Mouse (Mus musculus): ENCODE measurements around the gene Rerg. TPM values are rescaled to one million over a fixed set of nuclear protein-coding genes. Genes with fewer than 3 reads are reported as not detected.
A peak's percentile ranks its signal among the peaks of the same experiment; 100 is the strongest.

Gene Rerg
- polyA plus RNA-seq, 1 experiment from 2014 or later, result 23.9 TPM

GRCm38 (mm10) chr6:137063239-137063940 lies 106.9 kb downstream of the Rerg start:
- H3K27ac ChIP-seq (replicated peaks), result no peak overlapping the region
- no peaks in the 10 kb centered on the region for H3K4me1 ChIP-seq (replicated peaks; ENCODE audit: control insufficient read depth, insufficient read depth)
- TF ChIP-seq EP300 (optimal IDR thresholded peaks at IDR 0.05) (no peak), CTCF (IDR thresholded peaks at IDR 0.05; ENCODE audit: low read depth) (no peak)
- H3K4me3 ChIP-seq (ENCODE audit: low read depth, low read length), result no peak overlapping the region
- WGBS, result 60% methylated on average over 10 of the region's 10 CpGs
- ATAC-seq (ENCODE audit: low FRiP score, low TSS enrichment) (peak; percentile 21; the same call in 1 of the 2 replicates), DNase-seq (ENCODE audit: low spot score) (no peak)
- no peak overlapping the region for H3K4me2 ChIP-seq (replicated peaks; ENCODE audit: low read depth)
- H3K9me3 ChIP-seq (ENCODE audit: control insufficient read depth, low read length), result no peaks in the 10 kb centered on the region
- H3K36me3 ChIP-seq (ENCODE audit: control insufficient read depth, insufficient read depth, low read length), result no peaks in the 10 kb centered on the region
- no peak overlapping the region for H3K9ac ChIP-seq (ENCODE audit: low read length)
- H3K27me3 ChIP-seq (ENCODE audit: control insufficient read depth, insufficient read depth, low read length), result no peaks in the 10 kb centered on the region

DNA sequence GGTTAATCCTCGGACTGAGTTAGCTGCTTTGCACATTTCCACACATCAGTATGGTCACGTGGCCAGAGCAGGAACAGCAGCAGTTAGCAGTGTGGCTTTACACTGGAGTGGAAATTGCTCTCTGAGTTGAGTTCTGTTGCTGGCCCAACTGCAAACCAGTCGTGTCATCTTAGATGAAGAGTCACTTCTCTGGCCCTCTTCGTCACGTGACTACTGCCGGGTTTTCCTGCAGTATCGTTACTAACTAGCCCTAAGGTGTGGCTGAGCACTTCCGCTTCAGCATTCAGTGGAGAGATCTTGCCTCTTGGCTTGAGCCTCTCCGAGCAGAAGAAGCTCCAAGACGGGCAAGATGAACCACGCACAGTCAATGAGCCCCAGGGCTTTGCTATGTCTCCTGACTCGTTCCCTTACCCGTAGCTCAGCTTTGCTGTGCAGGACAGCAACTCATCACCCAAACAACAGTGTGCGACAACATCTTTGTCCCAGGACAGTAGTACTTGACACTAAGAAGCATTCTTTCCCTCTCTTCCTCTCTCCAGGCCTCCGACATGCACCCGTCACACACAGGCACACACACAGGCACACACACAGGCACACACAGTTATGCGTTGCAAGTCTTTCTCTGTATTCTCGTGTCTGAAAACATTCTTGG lies 108.3 kb downstream of the Rerg start:
- TF ChIP-seq EP300 (optimal IDR thresholded peaks at IDR 0.05) (no peak), CTCF (IDR thresholded peaks at IDR 0.05; ENCODE audit: low read depth) (no peak)
- Histone ChIP-seq H3K4me2 (replicated peaks; ENCODE audit: low read depth) (no peak overlapping the region), H3K9ac (ENCODE audit: low read length) (no peak overlapping the region), H3K4me1 (replicated peaks; ENCODE audit: control insufficient read depth, insufficient read depth) (no peaks in the 10 kb centered on the region), H3K27me3 (ENCODE audit: control insufficient read depth, insufficient read depth, low read length) (no peaks in the 10 kb centered on the region), H3K9me3 (ENCODE audit: control insufficient read depth, low read length) (no peaks in the 10 kb centered on the region), H3K27ac (replicated peaks) (no peak overlapping the region), H3K4me3 (ENCODE audit: low read depth, low read length) (no peak overlapping the region), H3K36me3 (ENCODE audit: control insufficient read depth, insufficient read depth, low read length) (no peaks in the 10 kb centered on the region)
- WGBS, result 86% methylated on average over 18 of the region's 18 CpGs
- ATAC-seq (ENCODE audit: low FRiP score, low TSS enrichment), result no peak
- no peak for DNase-seq (ENCODE audit: low spot score)

- no peak for TF ChIP-seq CTCF (IDR thresholded peaks at IDR 0.05; ENCODE audit: low read depth)
- no peak for TF ChIP-seq EP300 (optimal IDR thresholded peaks at IDR 0.05)
- no peaks in the 10 kb centered on the region for H3K27me3 ChIP-seq (ENCODE audit: control insufficient read depth, insufficient read depth, low read length)
- H3K27ac ChIP-seq (replicated peaks), result no peak overlapping the region
- DNase-seq (ENCODE audit: low spot score), result no peak
- no peak overlapping the region for H3K4me2 ChIP-seq (replicated peaks; ENCODE audit: low read depth)
- H3K4me1 ChIP-seq (replicated peaks; ENCODE audit: control insufficient read depth, insufficient read depth), result no peaks in the 10 kb centered on the region
- H3K9ac ChIP-seq (ENCODE audit: low read length), result no peak overlapping the region
- ATAC-seq (ENCODE audit: low FRiP score, low TSS enrichment), result no peak
- H3K36me3 ChIP-seq (ENCODE audit: control insufficient read depth, insufficient read depth, low read length), result no peaks in the 10 kb centered on the region
- 71% methylated on average over 5 of the region's 5 CpGs for WGBS
- no peak overlapping the region for H3K4me3 ChIP-seq (ENCODE audit: low read depth, low read length)
- no peaks in the 10 kb centered on the region for H3K9me3 ChIP-seq (ENCODE audit: control insufficient read depth, low read length)
Measured at GRCm38 (mm10) chr6:137060595-137060994, 109.7 kb downstream of the Rerg start.

DNA sequence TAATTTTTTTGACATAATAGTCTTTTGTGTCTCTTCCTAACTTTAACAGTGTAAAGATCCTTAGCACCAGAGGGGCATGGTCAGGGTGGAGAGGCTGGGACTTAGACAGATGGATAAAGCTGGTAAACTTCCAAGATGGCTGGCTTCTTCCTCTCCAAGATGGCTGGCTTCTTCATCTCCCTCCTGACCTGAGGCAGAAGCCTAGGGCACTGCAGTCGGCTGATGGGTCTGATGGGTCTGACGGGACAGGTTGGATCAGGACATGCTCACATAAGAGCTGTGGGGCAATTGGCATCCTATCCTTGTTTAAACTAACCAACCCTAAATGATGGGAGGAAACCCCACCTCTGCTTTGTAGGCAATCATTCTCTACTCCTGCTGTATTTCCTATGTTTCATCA lies 112.0 kb downstream of the Rerg start:
- Histone ChIP-seq H3K4me1 (replicated peaks; ENCODE audit: control insufficient read depth, insufficient read depth) (no peaks in the 10 kb centered on the region), H3K36me3 (ENCODE audit: control insufficient read depth, insufficient read depth, low read length) (no peaks in the 10 kb centered on the region), H3K27ac (replicated peaks) (no peak overlapping the region), H3K4me3 (ENCODE audit: low read depth, low read length) (no peak overlapping the region), H3K9me3 (ENCODE audit: control insufficient read depth, low read length) (no peaks in the 10 kb centered on the region), H3K9ac (ENCODE audit: low read length) (no peak overlapping the region), H3K4me2 (replicated peaks; ENCODE audit: low read depth) (no peak overlapping the region), H3K27me3 (ENCODE audit: control insufficient read depth, insufficient read depth, low read length) (no peaks in the 10 kb centered on the region)
- ATAC-seq (ENCODE audit: low FRiP score, low TSS enrichment) (no peak), DNase-seq (ENCODE audit: low spot score) (no peak)
- WGBS, result 77% methylated on average over 2 of the region's 2 CpGs
- TF ChIP-seq EP300 (optimal IDR thresholded peaks at IDR 0.05) (no peak), CTCF (IDR thresholded peaks at IDR 0.05; ENCODE audit: low read depth) (no peak)

- no peaks in the 10 kb centered on the region for H3K27me3 ChIP-seq (ENCODE audit: control insufficient read depth, insufficient read depth, low read length)
- no peak for ATAC-seq (ENCODE audit: low FRiP score, low TSS enrichment)
- TF ChIP-seq CTCF (IDR thresholded peaks at IDR 0.05; ENCODE audit: low read depth) (no peak), EP300 (optimal IDR thresholded peaks at IDR 0.05) (no peak)
- no peak overlapping the region for H3K4me3 ChIP-seq (ENCODE audit: low read depth, low read length)
- H3K4me2 ChIP-seq (replicated peaks; ENCODE audit: low read depth), result no peak overlapping the region
- 70% methylated on average over 2 of the region's 2 CpGs for whole genome bisulfite sequencing
- no peak for DNase-seq (ENCODE audit: low spot score)
- H3K9me3 ChIP-seq (ENCODE audit: control insufficient read depth, low read length), result no peaks in the 10 kb centered on the region
- H3K9ac ChIP-seq (ENCODE audit: low read length), result no peak overlapping the region
- no peak overlapping the region for H3K27ac ChIP-seq (replicated peaks)
- H3K4me1 ChIP-seq (replicated peaks; ENCODE audit: control insufficient read depth, insufficient read depth), result no peaks in the 10 kb centered on the region
- no peaks in the 10 kb centered on the region for H3K36me3 ChIP-seq (ENCODE audit: control insufficient read depth, insufficient read depth, low read length)
Measured at GRCm38 (mm10) chr6:137054073-137054472, 116.2 kb downstream of the Rerg start.

DNA sequence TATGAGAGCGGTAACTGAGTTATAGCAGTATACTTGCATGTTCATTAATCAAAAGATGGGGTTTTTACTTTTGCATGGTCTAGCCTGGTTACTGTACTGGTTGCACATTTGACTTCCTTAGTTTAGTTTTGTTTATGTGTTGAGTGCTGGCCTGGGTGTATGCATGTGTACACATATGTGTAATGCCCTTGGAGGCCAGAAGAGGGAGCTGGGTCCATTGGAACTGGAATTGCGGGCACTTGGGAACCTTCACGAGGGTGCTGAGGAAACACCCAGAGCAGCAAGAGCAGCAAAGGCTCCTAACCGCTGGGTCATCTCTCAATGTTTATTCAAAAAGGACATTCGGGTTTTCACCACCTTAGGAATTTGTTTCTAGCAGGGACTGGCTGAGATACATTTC lies 116.8 kb downstream of the Rerg start:
- Histone ChIP-seq H3K36me3 (ENCODE audit: control insufficient read depth, insufficient read depth, low read length) (no peaks in the 10 kb centered on the region), H3K9me3 (ENCODE audit: control insufficient read depth, low read length) (no peaks in the 10 kb centered on the region), H3K4me1 (replicated peaks; ENCODE audit: control insufficient read depth, insufficient read depth) (no peaks in the 10 kb centered on the region), H3K27ac (replicated peaks) (no peak overlapping the region), H3K4me2 (replicated peaks; ENCODE audit: low read depth) (no peak overlapping the region), H3K4me3 (ENCODE audit: low read depth, low read length) (no peak overlapping the region), H3K9ac (ENCODE audit: low read length) (no peak overlapping the region), H3K27me3 (ENCODE audit: control insufficient read depth, insufficient read depth, low read length) (no peaks in the 10 kb centered on the region)
- DNase-seq (ENCODE audit: low spot score) (peak; percentile 29), ATAC-seq (ENCODE audit: low FRiP score, low TSS enrichment) (no peak)
- WGBS, result 73% methylated on average over 5 of the region's 5 CpGs
- peak; percentile 78 for TF ChIP-seq CTCF (IDR thresholded peaks at IDR 0.05; ENCODE audit: low read depth)
- no peak for TF ChIP-seq EP300 (optimal IDR thresholded peaks at IDR 0.05)

All from stomach, postnatal 0 days (tissue).